Mouse (Mus musculus): ENCODE results near the gene Hist1h2ae.

DNA sequence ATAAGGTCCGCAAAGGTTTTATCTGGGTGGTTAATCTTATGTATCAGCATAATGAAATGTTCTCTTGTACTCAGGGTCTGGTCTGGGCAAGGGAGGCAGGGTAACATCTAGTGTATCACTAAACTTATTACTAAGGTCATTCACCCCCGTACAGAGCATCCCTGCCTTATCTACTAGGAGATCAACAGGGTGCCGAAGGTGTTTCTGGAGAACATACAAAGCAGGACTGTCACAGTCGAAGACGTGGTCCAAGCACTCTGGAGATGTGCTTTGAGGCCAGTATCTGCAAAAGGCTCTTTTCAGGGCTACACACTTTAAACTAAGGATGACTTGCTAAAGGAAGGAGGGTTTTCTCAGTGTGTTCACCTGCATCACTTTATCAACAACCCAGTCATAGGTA is 24.3 kb downstream of the Hist1h2ae start:
- TF ChIP-seq CTCF (IDR thresholded peaks at IDR 0.05; ENCODE audit: extremely low read depth, insufficient read length, insufficient replicate concordance, low read depth, low read length) (no peak), POLR2A (IDR thresholded peaks at IDR 0.05; ENCODE audit: low read depth, low read length) (no peak)

Data from small intestine, adult 2 months (tissue).